Mouse (Mus musculus) forelimb bud, embryonic 11.5 days (tissue): ENCODE results near the gene Gm11172.
"Not testable (repeated sequence)": the region's sequence is repeated elsewhere in the genome, so short reads cannot be mapped to it uniquely, and the experiment has no call there.

Experiments used
- DNase-seq: peaks from one replicate; pipeline ENCODE4 v3.0.0-alpha.2; 2012; ENCODE audit warnings: low read depth, low spot score

Gene Gm11172

DNA sequence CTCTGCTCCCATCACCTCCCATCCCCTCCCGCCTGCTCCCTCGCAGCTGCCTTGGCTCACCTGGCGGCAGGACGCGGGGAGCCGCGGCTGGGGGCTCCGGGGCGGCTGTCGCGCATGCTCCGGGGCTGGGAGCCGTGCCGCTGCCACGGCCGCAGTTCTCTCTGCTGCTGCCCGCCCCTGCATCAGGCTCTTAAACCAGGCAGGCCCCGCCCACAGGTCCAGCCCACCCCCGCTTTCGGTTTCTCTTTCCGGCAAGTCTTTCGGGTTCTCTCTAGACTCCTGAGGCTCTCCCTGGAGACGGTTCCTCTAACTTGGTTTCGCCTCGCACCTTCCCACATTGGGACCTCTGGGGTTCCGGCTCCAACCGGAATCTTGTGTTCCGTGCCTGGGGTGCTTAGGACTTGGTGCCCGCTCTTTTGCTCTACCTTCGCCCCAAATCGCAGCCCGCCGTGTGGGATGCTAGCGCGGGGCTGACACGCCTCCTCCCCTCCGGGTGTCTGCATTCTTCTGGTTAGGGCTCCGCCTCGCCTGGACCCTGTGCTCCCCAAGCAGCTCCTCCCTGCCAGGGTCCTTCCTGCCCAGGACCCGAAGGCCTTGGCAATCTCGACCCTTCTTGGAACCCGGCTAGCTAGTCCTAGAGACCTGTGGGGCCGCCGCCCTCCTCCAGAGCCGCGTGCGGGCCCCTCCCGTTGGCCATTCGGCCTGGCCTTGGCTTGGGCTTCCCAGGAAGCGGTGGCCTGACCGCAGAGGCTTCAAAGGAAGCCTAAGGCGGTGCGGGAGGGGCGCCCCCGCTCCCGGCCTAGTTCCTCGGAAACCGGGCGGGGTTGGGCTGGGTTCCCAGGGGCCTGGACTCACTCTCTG lies 27.1 kb upstream of the Gm11172 start, which contains the start of gene Socs1:
Socs1 (minus strand) TSS at position 166 of the 861 bp plus-strand sequence.
- DNase-seq, result peak; percentile 90

DNA sequence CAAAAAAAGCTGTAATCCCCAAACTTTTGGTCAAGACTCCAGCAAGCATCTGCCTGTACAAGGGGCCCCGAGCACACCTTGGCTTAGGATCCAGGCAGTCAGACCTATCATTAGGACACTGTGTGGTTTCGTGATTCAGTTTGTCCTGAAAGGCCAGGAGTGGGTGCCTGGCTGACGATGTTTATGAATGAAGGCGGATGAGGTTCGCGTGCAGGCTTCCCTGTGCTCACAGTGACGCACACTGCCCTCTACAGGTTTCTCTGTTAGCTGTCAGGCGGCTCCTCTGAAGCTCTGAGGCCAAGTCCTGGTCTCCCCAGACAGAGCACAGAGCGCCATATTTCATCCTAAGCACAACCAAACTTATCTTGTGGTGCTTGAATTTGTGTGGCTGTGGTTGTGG lies 26.4 kb upstream of the Gm11172 start:
- DNase-seq, result peak; percentile 89

DNA sequence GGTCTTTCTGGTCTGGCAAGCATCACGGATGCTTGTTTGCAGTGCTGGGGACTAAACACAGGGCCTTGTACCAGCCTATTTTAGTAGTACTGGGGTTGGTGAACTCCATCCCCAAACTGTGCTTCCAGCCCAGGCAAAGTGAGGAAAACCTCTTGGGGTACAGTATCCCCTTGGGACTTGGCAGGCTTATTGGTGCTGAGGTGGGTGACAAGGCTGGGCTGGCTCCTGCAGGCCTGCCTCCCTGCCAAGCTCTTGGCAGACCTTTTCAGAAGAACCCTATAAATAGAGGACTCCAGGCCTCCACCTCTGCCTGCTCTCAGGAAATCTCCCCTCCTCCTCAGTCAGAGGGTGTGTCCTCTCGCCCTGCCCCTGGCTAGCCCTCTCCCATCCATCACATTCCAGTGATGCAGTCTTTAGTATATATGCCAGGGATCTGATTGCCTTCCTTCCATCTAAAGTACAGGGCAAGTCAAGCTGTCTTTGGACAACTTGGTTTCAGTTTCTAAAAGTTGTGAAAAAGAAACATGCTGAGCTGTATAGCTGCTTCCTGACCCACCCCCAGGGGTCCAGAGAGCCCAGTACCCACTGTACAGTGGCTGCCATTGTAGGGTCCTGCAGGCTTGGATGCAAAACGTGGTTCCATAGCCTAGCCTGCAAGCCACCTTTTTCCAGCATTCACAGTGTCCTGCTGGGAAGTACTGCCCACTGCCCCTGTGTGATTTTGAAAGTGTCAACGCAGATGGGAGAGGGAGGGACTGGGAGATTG lies 25.8 kb upstream of the Gm11172 start:
- no peak for DNase-seq

DNA sequence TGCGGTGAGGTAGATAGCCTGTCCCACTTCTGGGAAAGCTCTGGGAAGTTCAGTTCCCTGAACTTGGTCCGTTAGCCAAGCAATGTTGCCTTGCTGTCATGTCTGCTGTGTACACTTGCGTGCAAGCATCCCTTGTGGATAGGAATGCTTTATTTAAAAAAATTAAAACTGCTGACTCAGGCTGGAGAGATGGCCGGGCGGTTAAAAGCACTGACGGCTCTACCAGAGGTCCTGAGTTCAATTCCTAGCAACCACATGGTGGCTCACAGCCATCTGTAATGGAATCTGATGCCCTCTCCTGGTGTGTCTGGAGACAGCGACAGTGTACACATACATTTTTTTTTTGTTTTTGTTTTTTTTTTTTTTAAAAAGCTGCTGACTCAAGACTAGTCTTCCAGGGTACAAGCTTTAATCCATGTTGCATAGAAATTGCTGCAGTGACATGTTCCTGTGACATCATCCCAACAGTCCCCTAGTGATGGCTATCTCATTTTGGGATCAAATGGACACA lies 25.1 kb upstream of the Gm11172 start:
- no peak for DNase-seq

DNA sequence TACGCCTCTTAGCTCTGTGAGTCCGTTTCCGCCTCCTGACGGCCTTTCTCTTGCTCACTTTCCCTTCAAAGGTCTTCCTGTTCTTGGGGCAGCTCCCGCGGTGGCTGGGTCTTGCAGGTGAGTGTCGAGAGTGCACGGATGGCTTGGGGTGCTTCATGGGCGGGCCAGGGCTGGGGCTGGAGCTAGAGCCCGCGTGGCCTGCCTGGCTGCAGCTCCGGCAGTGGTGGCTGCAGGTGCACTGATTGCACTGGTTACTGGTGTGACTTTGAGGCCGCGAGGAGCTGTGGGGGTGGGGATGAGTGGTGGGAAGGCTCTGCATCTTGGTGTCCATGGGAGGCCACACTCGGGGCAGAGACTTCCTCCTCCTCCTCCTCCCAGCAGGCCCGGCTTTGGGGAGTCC lies 24.4 kb upstream of the Gm11172 start, which contains the start of gene Tnp2:
Tnp2 (minus strand) TSS at position 390 of the 400 bp plus-strand sequence.
- no peak for DNase-seq

DNA sequence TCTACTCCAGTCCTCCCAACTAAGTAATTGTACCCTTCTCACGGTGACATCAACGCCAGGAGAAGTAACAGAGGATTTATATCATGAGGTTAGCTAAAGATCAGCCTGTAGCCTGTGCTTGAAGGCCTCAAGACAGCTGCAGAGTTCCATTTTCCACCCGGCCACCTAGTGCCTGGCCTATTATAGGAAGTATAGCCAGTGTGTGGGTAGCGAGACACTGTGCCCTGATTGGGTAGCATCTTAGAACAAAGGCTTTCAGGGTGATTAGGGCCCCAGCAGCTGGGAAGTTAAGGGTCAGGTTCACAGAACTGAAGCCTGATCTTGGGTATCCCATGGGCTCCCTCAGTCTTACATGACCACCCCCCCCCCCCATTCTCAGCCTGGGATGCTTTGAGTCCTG lies 23.8 kb upstream of the Gm11172 start:
- DNase-seq, result no peak

DNA sequence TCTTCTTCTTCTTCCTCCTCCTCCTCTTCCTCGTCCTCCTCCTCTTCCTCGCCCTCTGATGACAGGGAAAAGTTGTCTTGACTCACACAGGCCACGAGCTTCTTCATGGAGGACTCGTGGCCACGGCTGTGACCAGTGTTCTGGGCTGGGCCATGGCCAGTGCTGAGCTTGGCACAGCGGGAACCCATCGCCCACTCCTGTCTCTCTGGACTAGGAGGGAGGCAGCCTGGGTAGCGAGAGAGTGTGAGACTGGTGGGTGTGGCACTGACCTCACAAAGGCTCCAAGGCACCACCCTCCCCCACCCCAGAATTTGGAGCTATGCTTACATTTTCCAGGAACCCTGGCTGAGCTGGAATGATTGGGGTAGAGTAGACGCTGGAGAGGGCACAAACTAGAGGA lies 22.0 kb upstream of the Gm11172 start, which contains the start of gene Prm3:
Prm3 (minus strand) TSS at position 213 of the 400 bp plus-strand sequence.
- no peak for DNase-seq

DNA sequence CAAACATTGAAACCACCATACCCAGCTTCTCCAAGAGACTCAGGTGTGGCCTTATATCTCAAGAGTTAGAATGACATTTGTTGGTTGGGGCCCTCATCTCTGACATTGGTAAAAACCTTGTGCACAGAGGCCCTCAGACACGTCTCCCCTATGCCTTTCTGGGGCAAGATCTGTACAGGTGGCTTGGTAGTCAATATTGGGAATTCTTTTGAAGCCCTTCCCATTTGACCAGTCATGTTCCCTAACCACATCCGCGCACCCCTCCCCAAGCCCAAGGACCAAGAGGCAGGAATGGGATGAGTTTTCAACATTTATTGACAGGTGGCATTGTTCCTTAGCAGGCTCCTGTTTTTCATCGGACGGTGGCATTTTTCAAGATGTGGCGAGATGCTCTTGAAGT lies 16.7 kb upstream of the Gm11172 start, which contains the start of gene Prm2:
Prm2 (minus strand) TSS at position 101 of the 400 bp plus-strand sequence.
- DNase-seq, result no peak

DNA sequence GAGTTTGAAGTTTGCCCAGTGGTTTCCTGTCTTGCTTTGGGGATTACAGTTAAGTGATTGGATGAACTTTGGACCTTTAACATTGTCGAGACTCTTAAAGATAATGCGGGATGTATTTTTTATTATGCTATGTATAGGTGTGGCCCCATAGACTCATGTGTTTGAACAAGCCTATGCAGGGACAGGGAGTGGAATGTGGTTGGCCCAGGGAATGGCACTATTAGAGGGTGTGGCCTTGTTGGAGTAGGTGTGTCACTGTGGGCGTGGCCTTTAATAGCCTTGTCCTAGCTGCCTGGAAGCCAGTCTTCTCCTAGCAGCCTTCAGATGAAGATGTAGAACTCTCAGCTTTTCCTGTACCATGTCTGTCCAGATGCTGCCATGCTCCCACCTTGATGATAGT lies 10.3 kb upstream of the Gm11172 start:
- not testable (repeated sequence) for DNase-seq

DNA sequence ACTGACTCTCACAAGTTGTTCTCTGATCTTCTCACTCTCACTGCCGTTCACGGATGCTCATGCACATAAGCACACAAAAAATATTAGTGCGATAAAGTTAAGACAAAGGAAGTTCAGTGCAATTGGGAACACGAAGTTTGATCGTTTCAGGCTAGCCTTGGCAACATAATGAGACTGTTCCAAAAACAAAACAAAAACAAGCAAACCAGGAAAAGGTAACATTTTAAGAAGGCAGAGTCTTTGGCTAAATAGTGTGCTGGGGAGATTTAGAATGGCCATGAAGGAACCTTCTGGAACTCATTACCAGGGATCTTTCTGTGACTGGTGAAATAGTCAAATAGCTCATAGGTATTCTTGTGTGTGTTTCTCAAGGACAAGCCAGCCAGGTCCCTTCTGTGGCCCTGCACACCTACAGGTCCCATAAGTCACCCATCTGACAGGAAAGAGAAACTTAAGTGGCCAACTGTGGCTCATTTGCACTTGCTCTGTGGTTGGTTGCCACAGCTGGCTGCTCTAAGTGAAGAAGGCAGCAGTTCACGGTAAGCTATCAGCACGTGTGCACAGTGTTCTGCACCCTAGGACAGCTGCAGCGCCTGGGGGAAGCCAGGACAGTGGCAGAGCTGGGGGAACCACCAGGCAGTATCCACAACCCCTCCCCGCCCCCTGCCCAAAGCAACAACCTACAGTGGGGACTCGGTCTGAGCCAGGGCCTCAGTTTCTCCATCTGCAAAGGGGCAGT lies 6.8 kb upstream of the Gm11172 start, which contains the start of gene Prm1:
Prm1 (minus strand) TSS at position 51 of the 739 bp plus-strand sequence.
- peak; percentile 25 for DNase-seq

DNA sequence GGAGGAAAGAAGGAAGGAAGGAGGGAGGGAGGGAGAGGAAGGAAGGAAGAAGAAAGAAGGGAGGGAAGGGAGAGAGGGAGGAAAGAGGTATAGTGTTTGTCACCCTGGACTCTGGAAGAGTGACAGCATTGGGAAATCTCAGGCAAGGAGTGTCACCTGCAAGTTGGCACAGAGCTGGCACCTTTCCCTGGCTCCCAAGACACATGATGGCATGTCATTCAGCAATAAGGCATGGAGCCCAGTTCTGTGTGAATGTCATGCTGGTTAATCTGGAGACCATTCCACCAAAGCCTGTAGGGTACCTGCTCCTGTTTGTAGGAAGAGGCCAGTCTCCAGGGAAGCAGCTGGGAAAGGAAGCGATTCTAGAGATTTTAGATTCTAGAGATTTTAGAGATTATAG lies 2.3 kb upstream of the Gm11172 start:
- no peak for DNase-seq

DNA sequence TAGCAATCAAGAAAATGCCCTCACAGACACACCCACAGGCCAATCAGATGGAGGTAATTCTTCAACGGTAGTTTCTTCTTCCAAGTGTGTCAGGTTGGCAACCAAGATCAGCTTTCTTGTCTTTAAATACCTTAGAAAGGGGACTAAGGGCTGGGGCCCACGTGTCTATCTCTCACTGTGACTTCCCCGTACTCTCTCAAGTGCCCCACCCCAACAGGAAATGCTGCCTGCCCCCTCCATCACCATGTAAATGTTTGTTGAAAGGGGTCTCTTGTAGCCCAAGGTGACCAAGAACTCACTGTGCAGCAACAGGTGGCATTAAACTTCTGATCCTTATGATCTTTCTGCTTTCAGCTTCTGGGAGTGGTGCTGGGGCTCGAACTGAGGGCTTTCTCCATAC lies 1.0 kb downstream of the Gm11172 start:
- DNase-seq, result no peak

DNA sequence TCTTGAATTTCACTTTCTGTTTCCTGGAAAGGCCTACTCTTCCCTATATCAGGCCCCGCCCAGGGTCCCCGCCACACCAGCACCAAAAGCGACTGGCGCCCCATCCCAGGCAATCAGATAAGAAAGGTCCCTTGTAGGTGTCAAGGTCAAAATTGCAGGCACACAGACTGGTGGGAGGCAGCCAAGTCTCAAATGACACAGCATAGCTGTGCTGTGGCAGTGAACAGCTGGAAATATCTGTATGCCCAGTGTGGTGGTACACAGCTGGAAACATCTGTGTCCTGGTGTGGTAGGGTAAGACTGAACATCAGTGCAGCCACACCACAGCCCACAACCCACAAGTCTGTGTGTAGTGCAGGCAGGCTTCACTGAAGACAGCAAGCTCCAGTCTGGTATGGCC lies 2.1 kb downstream of the Gm11172 start:
- no peak for DNase-seq

DNA sequence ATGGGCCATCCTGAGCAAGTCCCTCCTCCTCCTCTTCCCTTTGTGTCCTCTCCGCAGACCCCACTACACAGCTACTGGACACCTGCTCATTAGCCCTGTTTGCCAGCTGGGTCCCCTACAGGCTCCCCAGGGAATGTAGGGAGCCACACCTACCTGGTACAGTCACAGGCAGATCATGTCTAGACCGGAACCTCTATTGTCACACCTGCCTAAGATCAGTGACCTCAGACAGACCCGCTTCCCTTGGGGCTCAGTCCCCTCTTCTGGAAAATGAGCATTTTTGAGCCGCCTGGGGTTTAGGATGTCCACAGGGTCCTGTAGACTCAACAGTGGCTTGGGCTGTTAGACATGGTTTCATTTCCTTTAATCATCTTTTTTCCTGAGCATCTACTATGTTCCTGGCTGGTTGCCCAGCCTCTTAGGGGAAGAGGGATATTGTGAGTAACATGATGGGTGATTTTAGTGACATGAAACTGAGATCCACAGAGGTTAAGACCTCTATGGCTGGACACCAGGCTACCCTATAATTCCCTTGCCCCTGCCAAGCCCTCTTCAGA lies 5.9 kb downstream of the Gm11172 start:
- DNase-seq, result no peak

DNA sequence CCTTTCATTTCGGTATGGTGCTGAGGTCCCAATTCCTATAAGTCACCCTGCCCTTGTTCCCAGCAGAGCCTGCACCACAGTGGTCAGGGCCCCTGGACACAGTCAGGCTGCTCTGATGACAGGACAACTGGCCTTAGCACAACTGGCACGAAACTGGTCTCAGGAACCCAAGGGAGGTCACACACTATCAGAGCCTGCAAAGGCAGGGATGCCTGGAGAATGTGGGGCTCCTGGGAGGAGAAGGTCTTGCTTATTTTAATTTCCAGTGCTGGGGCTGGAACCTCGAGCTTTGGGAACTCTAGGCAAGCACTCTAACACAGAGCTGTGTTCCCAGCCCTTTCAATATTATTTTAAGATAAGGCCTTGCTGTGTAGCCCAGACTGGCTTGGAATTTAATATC lies 7.3 kb downstream of the Gm11172 start:
- no peak for DNase-seq

DNA sequence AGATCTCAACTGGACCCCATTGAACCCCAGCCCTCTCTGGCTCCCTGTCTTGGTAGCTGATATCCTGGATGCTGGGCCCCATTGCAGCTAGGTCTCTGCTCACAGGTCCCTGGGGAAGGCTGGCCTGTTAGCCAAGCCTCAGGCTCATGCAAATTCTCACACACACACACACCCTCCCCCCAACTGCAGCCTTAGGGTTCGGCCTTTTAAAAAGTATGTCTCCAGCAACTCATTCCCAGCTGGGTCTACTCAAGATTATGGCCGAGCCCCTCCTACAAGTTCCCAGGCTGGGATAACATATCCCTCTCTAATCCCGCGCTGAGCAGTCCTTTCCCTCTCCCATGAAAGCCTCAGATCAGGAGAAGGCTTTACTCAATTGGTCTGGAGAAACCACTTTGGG lies 8.7 kb downstream of the Gm11172 start:
- no peak for DNase-seq

DNA sequence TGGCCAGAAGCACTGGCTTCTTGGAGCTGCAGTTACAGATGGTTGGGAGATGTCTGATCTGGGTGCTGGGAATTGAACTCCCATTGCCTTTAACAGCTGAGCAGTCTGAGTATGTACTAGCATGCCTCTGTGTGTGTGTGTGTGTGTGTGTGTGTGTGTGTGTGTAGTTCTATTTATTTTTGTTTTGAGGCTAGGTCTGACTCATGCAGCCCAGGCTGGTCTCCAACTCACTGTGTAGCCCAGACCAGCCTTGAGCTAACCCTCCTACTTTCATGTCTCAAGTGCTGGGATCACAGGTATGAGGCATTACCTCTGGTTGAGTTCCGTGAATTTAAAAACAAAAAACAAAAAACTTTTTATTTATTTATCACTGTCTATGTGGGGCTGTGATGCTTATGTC lies 11.8 kb downstream of the Gm11172 start:
- no peak for DNase-seq

DNA sequence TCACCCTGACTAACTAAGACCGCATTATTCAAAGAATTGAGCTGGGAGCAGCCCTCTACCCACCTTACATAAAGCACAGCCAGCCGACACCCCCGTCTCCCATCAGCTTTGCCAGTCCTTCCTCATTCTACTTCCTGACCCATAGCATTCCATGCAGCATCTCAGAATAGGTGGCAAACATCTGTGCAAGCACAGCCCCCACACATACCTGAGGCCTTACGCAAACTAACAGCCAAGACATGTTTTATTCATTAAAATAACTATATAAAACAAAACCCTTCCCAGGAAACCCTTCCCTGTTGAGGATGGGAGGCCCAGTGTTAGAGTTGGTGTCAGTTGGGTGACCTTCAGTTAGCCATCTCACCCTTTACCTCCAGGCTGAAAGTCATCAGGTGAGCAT lies 13.1 kb downstream of the Gm11172 start:
- no peak for DNase-seq

DNA sequence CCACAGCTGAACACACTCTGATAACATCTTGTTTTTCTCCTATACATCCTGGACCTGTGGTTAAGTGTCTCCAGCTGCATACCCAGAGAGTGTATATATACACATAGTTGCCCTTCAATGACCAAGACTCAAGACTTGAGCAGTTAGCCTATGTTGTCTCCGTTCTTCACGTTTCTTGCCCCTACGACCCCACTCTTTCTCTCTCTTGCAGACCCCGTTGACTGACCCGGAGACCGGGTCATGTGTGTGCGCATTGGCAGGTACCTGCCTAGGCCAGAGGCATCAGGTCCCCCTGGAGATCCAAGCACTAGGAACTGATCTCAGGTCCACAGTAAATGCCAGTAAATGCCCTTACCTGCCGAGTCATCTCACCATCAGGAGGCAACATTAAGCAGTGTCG lies 14.6 kb downstream of the Gm11172 start:
- DNase-seq, result no peak

DNA sequence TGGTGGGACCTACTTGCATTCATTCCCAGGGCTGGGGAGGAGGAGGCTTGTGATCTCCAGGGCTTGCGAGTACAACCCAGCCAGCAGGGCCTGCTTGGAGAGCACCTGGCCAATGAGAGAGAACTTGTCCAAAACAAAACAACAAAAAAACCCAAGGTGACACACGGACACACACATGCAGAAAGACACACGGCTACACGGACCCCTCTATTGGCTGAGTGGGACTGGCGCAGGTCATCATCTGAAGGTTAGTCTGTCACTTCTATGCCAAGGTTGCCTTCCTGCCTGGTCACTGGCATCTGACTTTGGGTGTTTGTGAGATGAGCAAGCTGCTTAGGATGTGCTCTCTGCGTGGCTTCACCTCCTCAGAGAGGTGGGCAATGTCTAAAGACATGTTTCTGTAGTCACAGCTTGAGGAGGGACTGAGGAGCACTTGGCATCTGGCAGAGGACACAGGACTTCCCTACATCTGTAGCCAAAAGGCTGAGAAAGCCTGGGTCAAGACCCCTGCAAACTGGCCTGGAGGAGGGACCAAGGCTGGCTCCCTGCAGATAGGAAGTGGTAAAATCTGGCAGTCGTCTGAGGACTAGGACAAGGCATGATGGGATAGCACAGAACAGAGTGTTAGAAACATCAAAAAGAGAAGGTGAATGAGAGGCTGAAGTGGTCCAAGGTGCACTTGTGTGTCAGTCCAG lies 15.2 kb downstream of the Gm11172 start:
- no peak for DNase-seq

DNA sequence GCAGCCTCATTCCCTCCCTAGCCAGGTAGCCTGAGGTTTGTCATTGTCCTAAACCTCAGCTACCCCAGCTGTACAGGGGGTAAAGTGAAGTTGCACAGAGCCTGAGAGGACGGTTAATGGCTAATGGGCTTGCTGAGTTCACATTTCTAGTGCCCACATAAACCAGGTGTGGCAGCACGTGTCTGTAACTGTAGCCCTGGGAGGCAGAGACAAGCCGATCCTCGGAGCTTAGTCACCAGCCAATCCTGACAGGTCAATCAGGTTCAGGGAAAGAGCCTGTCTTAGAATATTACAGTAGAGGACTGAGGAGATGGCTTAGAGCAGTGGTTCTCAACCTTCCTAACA lies 15.7 kb downstream of the Gm11172 start:
- no peak for DNase-seq
